1 mouse cellular context compared by ENCODE assay signal in the genomic region with DNA sequence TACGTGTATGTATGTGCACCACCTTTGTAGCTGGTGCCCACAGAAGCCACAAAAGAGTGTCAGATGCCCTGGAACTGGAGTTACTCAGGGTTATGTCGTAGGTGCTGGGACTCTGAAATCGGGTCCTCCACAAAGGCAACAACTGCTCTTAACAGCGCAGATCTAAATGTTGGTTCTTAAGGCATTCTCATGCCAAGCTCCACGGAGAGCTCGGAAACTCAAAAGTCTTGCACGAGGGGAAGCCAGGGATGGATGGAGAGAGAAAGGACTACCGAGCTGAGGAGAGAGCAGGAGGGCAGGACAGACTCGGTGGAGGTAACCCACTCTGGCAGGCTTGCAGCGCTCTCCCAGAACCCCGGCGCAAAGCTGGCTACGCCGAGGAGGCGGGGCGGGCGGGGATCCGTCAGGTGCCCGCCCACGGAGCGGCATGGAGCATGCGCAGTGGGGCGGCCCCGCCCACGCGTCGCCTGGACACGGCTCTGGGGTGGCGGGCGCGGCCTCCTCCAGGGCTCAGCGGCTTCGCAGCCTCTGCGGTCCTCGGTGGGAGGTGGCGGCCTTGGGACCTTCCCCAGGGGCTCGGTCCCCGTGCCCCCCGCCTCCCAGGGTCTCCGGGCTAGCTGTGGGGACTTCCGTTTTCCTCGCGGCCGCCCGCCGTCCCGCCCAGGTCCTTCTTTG.
TF ChIP-seq lines count a peak whose summit lies in the region.

A gene (plus strand): TSS at position 516 of the 675 bp plus-strand sequence.

TF ChIP-seq in MEL, 35 proteins besides CTCF, POLR2A, EP300 and RAD21 (continued from another document):
- TF ChIP-seq SIN3A (IDR thresholded peaks at IDR 0.05; ENCODE audit: low read length) (peak; percentile 59; the same call in 1 of the 2 replicates), UBTF (IDR thresholded peaks at IDR 0.05; ENCODE audit: borderline replicate concordance, insufficient read depth, low read depth, low read length) (no peak), POLR2AphosphoS2 (IDR thresholded peaks at IDR 0.05; ENCODE audit: low read length) (peak; percentile 87; the same call in 1 of the 2 replicates), MAZ (IDR thresholded peaks at IDR 0.05; ENCODE audit: low read depth, low read length) (no peak), MAFK (IDR thresholded peaks at IDR 0.05; ENCODE audit: borderline replicate concordance, low read depth, low read length) (no peak), BHLHE40 (IDR thresholded peaks at IDR 0.05; ENCODE audit: borderline replicate concordance, low read depth, low read length) (no peak), MEF2A (IDR thresholded peaks at IDR 0.05; ENCODE audit: extremely low read depth, insufficient replicate concordance, low read depth, low read length, poor library complexity, severe bottlenecking) (0 out of 2 replicates have a peak, but pooled peaks have one; percentile 4), CHD2 (IDR thresholded peaks at IDR 0.05; ENCODE audit: low read length) (no peak), SMC3 (IDR thresholded peaks at IDR 0.05; ENCODE audit: low read depth, low read length) (no peak)
TF ChIP-seq in MEL: peak in this region for 14.
